Mouse (Mus musculus) ES-Bruce4 (cell line): Measurements from ENCODE around the gene Grm7. TPM values are rescaled to one million over a fixed set of nuclear protein-coding genes. Genes with fewer than 3 reads are reported as not detected.

ENCODE experiments used
- H3K27ac ChIP-seq: 2 replicates; pipeline ENCODE4 v1.5.1; 2012; ENCODE audit warnings: low read length, inconsistent platforms; ENCODE audit not compliant: insufficient read depth
- H3K27me3 ChIP-seq: 2 replicates; pipeline ENCODE4 v1.6.1; 2012; ENCODE audit warnings: mild to moderate bottlenecking, low read length, inconsistent platforms; ENCODE audit not compliant: control insufficient read depth, poor library complexity, insufficient read depth, severe bottlenecking
- H3K36me3 ChIP-seq: 2 replicates; pipeline ENCODE4 v1.6.1; 2012; ENCODE audit warnings: inconsistent platforms, mild to moderate bottlenecking, low read length, moderate library complexity; ENCODE audit not compliant: control insufficient read depth, poor library complexity, insufficient read depth, severe bottlenecking
- H3K4me1 ChIP-seq: one replicate; pipeline ENCODE4 v1.8.1; 2011; ENCODE audit warnings: low read length; ENCODE audit not compliant: control insufficient read depth, insufficient read depth
- H3K4me3 ChIP-seq: 2 replicates; pipeline ENCODE4 v1.5.1; 2011; ENCODE audit warnings: low read depth, mild to moderate bottlenecking, low read length
- H3K9ac ChIP-seq: 2 replicates; pipeline ENCODE4 v1.6.1; 2012; ENCODE audit warnings: low read depth, mild to moderate bottlenecking, inconsistent platforms; ENCODE audit not compliant: poor library complexity, severe bottlenecking
- H3K9me3 ChIP-seq: replicated peaks from 2 replicates; pipeline ENCODE4 v1.6.1; 2012; ENCODE audit warnings: mild to moderate bottlenecking, low read length, inconsistent platforms; ENCODE audit not compliant: control insufficient read depth, poor library complexity, insufficient read depth, severe bottlenecking
- CTCF ChIP-seq: IDR thresholded peaks from one replicate; pipeline ENCODE4 v1.8.1; 2011; ENCODE audit warnings: low read depth, low read length
- EP300 ChIP-seq: IDR thresholded peaks from 2 replicates; pipeline ENCODE4 v1.6.1; 2011; ENCODE audit warnings: low read depth, low read length; ENCODE audit not compliant: insufficient read depth
- POLR2A ChIP-seq: IDR thresholded peaks from one replicate; pipeline ENCODE4 v1.8.1; 2011; ENCODE audit warnings: low read length; ENCODE audit not compliant: insufficient read depth
- polyA plus RNA-seq: library from polyadenylated mRNA; stranded (reverse); fragments of >200 nt; gene quantifications from 2 replicates; pipeline ENCODE4 v1.2.4, GENCODE M21; 2011; ENCODE audit warnings: low read depth; ENCODE audit not compliant: missing spikeins, insufficient read depth, insufficient read length

The Grm7 gene
- polyA plus RNA-seq = not detected in 2 replicates

DNA sequence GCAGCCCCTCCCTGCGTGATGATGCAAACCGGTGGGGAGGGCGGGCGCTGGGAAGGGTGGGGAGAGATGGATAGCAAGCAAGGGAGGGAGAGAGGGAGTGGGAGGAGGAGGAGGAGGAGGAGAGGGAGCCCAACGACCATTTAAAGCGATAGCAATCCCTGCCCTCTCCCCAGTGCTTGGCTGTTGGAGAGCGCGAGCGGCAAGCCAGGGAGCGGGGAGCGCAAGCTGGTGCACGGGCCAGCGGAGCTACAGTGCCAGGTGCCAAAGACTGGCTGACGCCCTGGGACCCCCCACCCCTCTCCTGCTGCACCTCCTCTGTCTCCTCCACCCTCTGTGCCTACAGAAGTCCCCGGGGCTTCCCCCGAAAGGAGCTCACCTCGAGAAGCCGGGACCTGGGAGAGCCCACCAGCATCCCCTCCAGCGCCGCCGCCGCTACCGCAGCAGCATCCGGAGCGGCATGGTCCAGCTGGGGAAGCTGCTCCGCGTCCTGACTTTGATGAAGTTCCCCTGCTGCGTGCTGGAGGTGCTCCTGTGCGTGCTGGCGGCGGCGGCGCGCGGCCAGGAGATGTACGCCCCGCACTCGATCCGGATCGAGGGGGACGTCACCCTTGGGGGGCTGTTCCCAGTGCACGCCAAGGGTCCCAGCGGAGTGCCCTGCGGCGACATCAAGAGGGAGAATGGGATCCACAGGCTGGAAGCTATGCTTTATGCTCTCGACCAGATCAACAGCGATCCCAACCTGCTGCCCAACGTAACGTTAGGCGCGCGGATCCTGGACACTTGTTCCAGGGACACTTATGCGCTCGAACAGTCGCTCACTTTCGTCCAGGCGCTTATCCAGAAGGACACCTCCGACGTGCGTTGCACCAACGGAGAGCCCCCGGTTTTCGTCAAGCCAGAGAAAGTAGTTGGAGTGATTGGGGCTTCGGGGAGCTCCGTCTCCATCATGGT, at the start of gene Grm7:
TSS of gene Grm7 (plus strand) at position 171 of the 951 bp plus-strand sequence.
- Histone ChIP-seq H3K9me3 (no peaks in the 10 kb centered on the region), H3K27ac (no peak within 1 kb of the TSS), H3K9ac (no peak within 1 kb of the TSS), H3K4me3 (peak within 1 kb of the TSS; percentile 68), H3K36me3 (no peaks in the 10 kb centered on the region), H3K27me3 (0 out of 2 replicates have a peak, but pooled peaks cover 2% of the 10 kb centered on the region), H3K4me1 (no peaks in the 10 kb centered on the region)
- TF ChIP-seq EP300 = no peak
- no peak for TF ChIP-seq CTCF
- no peak for TF ChIP-seq POLR2A

DNA sequence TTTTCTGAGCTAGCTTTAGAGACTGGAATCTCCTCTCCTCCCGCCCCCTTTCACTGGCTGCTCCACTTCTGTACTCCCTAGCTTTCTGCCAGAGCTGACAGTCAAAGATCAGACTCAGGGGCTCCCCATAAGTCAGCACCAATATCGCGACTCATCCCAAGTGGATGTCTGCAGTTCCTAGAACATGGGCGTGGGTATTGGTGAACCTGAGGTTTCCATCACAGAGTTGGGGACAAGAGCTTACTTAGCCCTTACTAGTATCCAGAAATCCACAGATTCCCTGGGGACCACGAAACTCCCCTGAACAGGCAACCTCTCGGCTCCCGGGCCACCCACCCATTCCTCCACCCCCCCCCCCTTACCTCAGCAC, 355 bp upstream of the Grm7 start:
- no peaks in the 10 kb centered on the region for H3K4me1 ChIP-seq
- H3K27me3 ChIP-seq = 0 out of 2 replicates have a peak, but pooled peaks cover 2% of the 10 kb centered on the region
- peak overlapping the region; percentile 68; the same call in 1 of the 2 replicates for H3K4me3 ChIP-seq
- no peaks in the 10 kb centered on the region for H3K9me3 ChIP-seq
- no peaks in the 10 kb centered on the region for H3K36me3 ChIP-seq
- no peak overlapping the region for H3K27ac ChIP-seq
- no peak overlapping the region for H3K9ac ChIP-seq
- no peak for TF ChIP-seq EP300
- TF ChIP-seq POLR2A = no peak
- no peak for TF ChIP-seq CTCF

DNA sequence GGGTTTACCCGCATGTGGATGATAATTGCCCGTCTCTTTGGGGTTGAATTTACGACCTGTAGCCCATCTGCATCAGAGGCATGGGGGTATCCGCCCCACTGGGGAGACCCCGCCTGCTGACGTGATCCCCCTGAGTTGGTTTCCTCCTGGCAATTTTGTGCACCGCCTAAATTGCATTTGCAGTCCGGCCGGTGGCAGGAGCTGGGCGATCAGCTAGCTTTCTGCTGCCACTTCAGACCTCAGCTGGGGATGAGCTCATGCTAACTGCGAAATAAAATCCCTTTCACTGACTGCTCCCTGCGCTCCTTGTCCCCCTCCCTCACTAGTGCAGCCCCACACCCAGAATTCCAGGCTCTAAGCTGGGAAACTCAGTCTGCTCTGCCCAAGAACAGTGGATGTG, 1.5 kb downstream of the Grm7 start:
- Histone ChIP-seq H3K4me3 (no peak overlapping the region), H3K36me3 (no peaks in the 10 kb centered on the region), H3K9ac (no peak overlapping the region), H3K4me1 (no peaks in the 10 kb centered on the region), H3K27ac (no peak overlapping the region), H3K27me3 (0 out of 2 replicates have a peak, but pooled peaks cover 2% of the 10 kb centered on the region), H3K9me3 (no peaks in the 10 kb centered on the region)
- no peak for TF ChIP-seq EP300
- TF ChIP-seq CTCF = no peak
- TF ChIP-seq POLR2A = no peak

DNA sequence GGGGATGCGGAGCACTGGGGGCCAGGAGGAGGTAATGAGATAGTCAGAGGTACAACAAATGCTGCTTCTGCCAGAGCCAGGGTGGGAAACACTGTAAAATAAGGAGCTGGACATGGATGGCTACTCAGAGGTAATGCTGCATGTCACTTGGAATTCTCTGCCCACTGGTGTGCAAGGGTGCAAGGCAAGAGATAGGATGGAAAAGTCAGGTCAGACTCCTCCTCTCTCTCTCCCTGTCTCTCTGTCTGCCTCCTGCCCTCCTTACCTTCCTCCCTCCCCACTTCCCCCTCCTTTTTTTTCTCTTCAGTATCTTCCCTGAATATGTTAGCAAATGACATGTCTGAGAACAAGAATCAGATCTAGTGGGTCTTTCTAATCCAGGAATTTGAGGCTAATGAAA, 3.8 kb downstream of the Grm7 start:
- Histone ChIP-seq H3K36me3 (no peaks in the 10 kb centered on the region), H3K9ac (no peak overlapping the region), H3K4me3 (no peak overlapping the region), H3K9me3 (no peaks in the 10 kb centered on the region), H3K4me1 (no peaks in the 10 kb centered on the region), H3K27me3 (0 out of 2 replicates have a peak, but pooled peaks cover 2% of the 10 kb centered on the region), H3K27ac (no peak overlapping the region)
- TF ChIP-seq POLR2A (no peak), EP300 (no peak), CTCF (no peak)

DNA sequence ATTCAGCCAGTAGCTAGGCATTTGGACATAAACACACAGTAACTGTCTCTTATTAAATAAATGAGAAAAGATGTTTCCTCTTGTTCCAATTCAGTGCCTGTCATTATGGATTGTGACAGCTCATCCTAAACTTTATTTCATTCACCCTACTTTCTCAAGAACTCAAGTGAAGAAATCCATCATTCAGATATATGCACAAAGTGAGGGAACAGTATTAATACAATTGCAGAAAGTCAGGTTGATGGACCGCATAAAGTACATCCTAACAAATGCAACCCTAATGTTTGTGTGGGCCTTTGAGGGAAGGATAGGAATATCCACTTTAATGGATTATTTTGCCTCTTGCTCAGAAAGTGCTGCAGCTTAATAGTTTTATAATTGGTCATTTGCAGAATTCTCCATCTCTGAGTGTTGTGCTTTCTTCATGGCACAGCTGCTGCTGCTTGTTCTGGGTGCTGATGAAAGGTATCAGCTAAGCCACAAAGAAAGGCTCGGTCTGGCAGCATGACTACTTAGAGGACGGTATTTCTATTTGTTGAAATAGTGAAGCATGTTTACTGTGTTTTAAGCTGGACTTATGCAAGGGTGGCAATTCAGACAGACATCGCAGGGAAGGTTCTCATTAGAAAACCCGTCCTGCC, 8.1 kb downstream of the Grm7 start:
- Histone ChIP-seq H3K9ac (no peak overlapping the region), H3K4me3 (no peak overlapping the region)
- TF ChIP-seq POLR2A (no peak), EP300 (no peak), CTCF (no peak)

DNA sequence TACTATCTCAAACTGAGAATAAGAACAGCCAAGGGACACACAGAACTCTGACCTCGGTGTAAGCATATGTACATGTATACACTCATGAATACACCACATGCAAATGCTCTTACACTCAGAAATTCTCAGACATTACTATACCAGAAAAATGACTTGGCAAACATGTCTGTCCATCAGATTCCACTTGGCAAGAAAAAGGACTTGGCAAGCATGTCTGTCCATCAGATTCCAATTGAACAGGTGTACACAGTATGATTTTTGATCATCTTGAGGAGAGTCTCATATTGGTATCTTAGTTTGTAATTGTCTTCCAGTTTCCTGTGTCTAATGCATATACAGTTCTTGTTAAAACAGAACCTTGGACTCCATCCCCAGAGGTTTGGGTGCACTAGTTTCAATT, 19.1 kb downstream of the Grm7 start:
- no peak overlapping the region for H3K27ac ChIP-seq
- no peaks in the 10 kb centered on the region for H3K36me3 ChIP-seq
- TF ChIP-seq CTCF = no peak
- TF ChIP-seq EP300 = no peak
- TF ChIP-seq POLR2A = no peak
- no peaks in the 10 kb centered on the region for H3K4me1 ChIP-seq
- H3K4me3 ChIP-seq = no peak overlapping the region
- no peak overlapping the region for H3K9ac ChIP-seq
- no peaks in the 10 kb centered on the region for H3K27me3 ChIP-seq
- H3K9me3 ChIP-seq = no peaks in the 10 kb centered on the region

More for the DNA sequence above, 8.1 kb downstream of the Grm7 start:
- Histone ChIP-seq H3K4me1 (no peaks in the 10 kb centered on the region), H3K27me3 (no peaks in the 10 kb centered on the region), H3K36me3 (no peaks in the 10 kb centered on the region), H3K9me3 (no peaks in the 10 kb centered on the region), H3K27ac (no peak overlapping the region)
